Mouse (Mus musculus) right cerebral cortex, adult 18-20 months (tissue): ENCODE data around the gene Gm20388.

Experiments
- DNase-seq: peaks from one replicate; pipeline ENCODE4 v3.0.0; 2022; ENCODE audit warnings: mixed read lengths

Gene Gm20388

GRCm38 (mm10) chr8:124273606-124274218 lies 4363.1 kb downstream of the Gm20388 start:
- no peak for DNase-seq

GRCm38 (mm10) chr8:124274441-124275120 lies 4363.9 kb downstream of the Gm20388 start:
- DNase-seq: no peak

GRCm38 (mm10) chr8:124275377-124276071 lies 4364.9 kb downstream of the Gm20388 start:
- DNase-seq: no peak

- DNase-seq: no peak
Observed at GRCm38 (mm10) chr8:124277951-124278910, 4367.6 kb downstream of the Gm20388 start.

GRCm38 (mm10) chr8:124278956-124279689 lies 4368.5 kb downstream of the Gm20388 start:
- no peak for DNase-seq

GRCm38 (mm10) chr8:124279690-124279985 lies 4369.0 kb downstream of the Gm20388 start:
- DNase-seq: no peak

- no peak for DNase-seq
Observed at GRCm38 (mm10) chr8:124281700-124282541, 4371.3 kb downstream of the Gm20388 start.

GRCm38 (mm10) chr8:124282878-124283630 lies 4372.4 kb downstream of the Gm20388 start:
- DNase-seq: no peak

- no peak for DNase-seq
Observed at GRCm38 (mm10) chr8:124283644-124284332, 4373.1 kb downstream of the Gm20388 start.

- DNase-seq: no peak
Observed at GRCm38 (mm10) chr8:124284333-124284711, 4373.7 kb downstream of the Gm20388 start.

GRCm38 (mm10) chr8:124284984-124285576 lies 4374.4 kb downstream of the Gm20388 start:
- no peak for DNase-seq

GRCm38 (mm10) chr8:124286461-124287124 lies 4376.0 kb downstream of the Gm20388 start:
- DNase-seq: no peak

GRCm38 (mm10) chr8:124288215-124288864 lies 4377.7 kb downstream of the Gm20388 start:
- no peak for DNase-seq

GRCm38 (mm10) chr8:124289481-124290050 lies 4378.9 kb downstream of the Gm20388 start:
- DNase-seq: no peak

GRCm38 (mm10) chr8:124290911-124291691 lies 4380.5 kb downstream of the Gm20388 start:
- DNase-seq: no peak

- no peak for DNase-seq
Observed at GRCm38 (mm10) chr8:124291693-124292092, 4381.1 kb downstream of the Gm20388 start.

GRCm38 (mm10) chr8:124292965-124293364 lies 4382.3 kb downstream of the Gm20388 start:
- DNase-seq: no peak
